Mouse (Mus musculus) brain, embryonic 14.5 days (tissue): ENCODE data around the gene Agrp.

Source experiments
- CTCF ChIP-seq: fragments of 200-500 bp; IDR thresholded peaks from 2 replicates; pipeline ENCODE4 v1.5.1; 2012; ENCODE audit warnings: inconsistent platforms, mild to moderate bottlenecking, moderate library complexity, borderline replicate concordance; ENCODE audit not compliant: insufficient read depth, insufficient read length; ENCODE audit errors: extremely low read depth
- POLR2A ChIP-seq: fragments of 200-500 bp; IDR thresholded peaks from 2 replicates; pipeline ENCODE4 v1.6.1; 2012; ENCODE audit warnings: mild to moderate bottlenecking, inconsistent platforms, borderline replicate concordance; ENCODE audit not compliant: poor library complexity, insufficient read depth, insufficient read length, severe bottlenecking; ENCODE audit errors: extremely low read depth

- no peak for TF ChIP-seq POLR2A
- TF ChIP-seq CTCF = no peak
These were observed 25.4 kb downstream of the Agrp start for GRCm38 (mm10) chr8:105611836-105612235.
